Mouse (Mus musculus): ENCODE data around the gene Crabp1. TPM values are rescaled to one million over a fixed set of nuclear protein-coding genes. Genes with fewer than 3 reads are reported as not detected.

Gene Crabp1
- not detected for polyA plus RNA-seq (2021)

- TF ChIP-seq CTCF (IDR thresholded peaks at IDR 0.05) = no peak
- H3K27me3 ChIP-seq = peaks cover 33% of the 10 kb centered on the region
- DNase-seq (ENCODE audit: low read depth, low spot score) (no peak), ATAC-seq (no peak)
- POLR2A ChIA-PET = no interaction called here
- in situ Hi-C loops (cut with MboI; ENCODE audit: low pct_unique_long_range_greater_than_20kb) = no loop called here
- CTCF ChIA-PET = no interaction called here
Observed at GRCm38 (mm10) chr9:54764561-54765217, at the start of gene Crabp1. Gene Crabp1 (plus strand): TSS chr9:54764748.

- ChIA-PET CTCF (interaction anchor here (1.3 kb wide), 1 partner anchor 10 kb away, joined by 3 read pairs; no protein-coding TSS in a partner anchor), POLR2A (no interaction called here)
- DNase-seq (ENCODE audit: low read depth, low spot score) (no peak), ATAC-seq (no peak)
- H3K27me3 ChIP-seq = no peaks in the 10 kb centered on the region
- in situ Hi-C loops (cut with MboI; ENCODE audit: low pct_unique_long_range_greater_than_20kb) = no loop called here
- no peak for TF ChIP-seq CTCF (IDR thresholded peaks at IDR 0.05)
Observed at GRCm38 (mm10) chr9:54715776-54716175, 48.8 kb upstream of the Crabp1 start.

- DNase-seq (ENCODE audit: low read depth, low spot score) = no peak
- ChIA-PET POLR2A (no interaction called here), CTCF (no interaction called here)
- H3K27me3 ChIP-seq = no peaks in the 10 kb centered on the region
- TF ChIP-seq CTCF (IDR thresholded peaks at IDR 0.05) = no peak
- no peak for ATAC-seq
- in situ Hi-C loops (cut with MboI; ENCODE audit: low pct_unique_long_range_greater_than_20kb) = no loop called here
Observed at GRCm38 (mm10) chr9:54717527-54717926, 47.0 kb upstream of the Crabp1 start.

DNA sequence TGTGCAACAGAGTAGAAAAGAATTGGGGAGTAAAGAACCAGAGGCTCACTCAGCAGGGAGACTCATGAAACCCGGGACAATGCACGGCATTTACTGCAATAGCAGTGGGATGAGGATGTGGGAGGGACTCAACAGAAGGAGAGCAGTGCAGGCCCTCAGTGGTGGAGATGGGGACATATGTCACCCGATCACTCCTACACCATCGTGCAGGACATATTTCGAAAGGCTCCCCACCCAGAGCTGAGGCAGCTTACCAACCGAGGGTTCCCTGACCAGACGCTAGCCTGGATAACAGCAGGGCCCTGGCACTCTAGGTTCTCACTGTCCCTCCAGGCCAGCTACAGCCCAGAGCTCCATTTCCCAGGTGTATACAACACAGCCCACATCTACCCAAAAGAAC lies 42.4 kb upstream of the Crabp1 start:
- ChIA-PET POLR2A (no interaction called here), CTCF (interaction anchor here (1.8 to 2.3 kb wide), 2 partner anchors 10 to 12 kb away, joined by 6 to 8 read pairs; partner anchors contain the start of gene Wdr61)
- in situ Hi-C loops (cut with MboI; ENCODE audit: low pct_unique_long_range_greater_than_20kb) = no loop called here
- no peaks in the 10 kb centered on the region for H3K27me3 ChIP-seq
- ATAC-seq (no peak), DNase-seq (ENCODE audit: low read depth, low spot score) (no peak)
- TF ChIP-seq CTCF (IDR thresholded peaks at IDR 0.05) = no peak

GRCm38 (mm10) chr9:54722596-54722995 lies 42.0 kb upstream of the Crabp1 start:
- TF ChIP-seq CTCF (IDR thresholded peaks at IDR 0.05) = no peak
- DNase-seq (ENCODE audit: low read depth, low spot score) = no peak
- ChIA-PET CTCF (interaction anchor here (1.8 to 2.3 kb wide), 2 partner anchors 9 to 11 kb away, joined by 6 to 8 read pairs; partner anchors contain the start of gene Wdr61), POLR2A (no interaction called here)
- no peak for ATAC-seq
- H3K27me3 ChIP-seq = no peaks in the 10 kb centered on the region
- in situ Hi-C loops (cut with MboI; ENCODE audit: low pct_unique_long_range_greater_than_20kb) = no loop called here

- ChIA-PET CTCF (no interaction called here), POLR2A (no interaction called here)
- TF ChIP-seq CTCF (IDR thresholded peaks at IDR 0.05) = no peak
- no peaks in the 10 kb centered on the region for H3K27me3 ChIP-seq
- in situ Hi-C loops (cut with MboI; ENCODE audit: low pct_unique_long_range_greater_than_20kb) = loop anchor here (25.0 kb wide), 1 partner anchor 386 kb away; no protein-coding TSS in a partner anchor
- ATAC-seq (no peak), DNase-seq (ENCODE audit: low read depth, low spot score) (no peak)
Observed at GRCm38 (mm10) chr9:54726315-54726714, 38.2 kb upstream of the Crabp1 start.

GRCm38 (mm10) chr9:54732122-54732521 lies 32.4 kb upstream of the Crabp1 start:
- in situ Hi-C loops (cut with MboI; ENCODE audit: low pct_unique_long_range_greater_than_20kb) = loop anchor here (25.0 kb wide), 1 partner anchor 380 kb away; no protein-coding TSS in a partner anchor
- ChIA-PET CTCF (interaction anchor here (0.9 to 1.6 kb wide), 2 partner anchors 10 to 28 kb away, joined by 3 to 6 read pairs; no protein-coding TSS in a partner anchor), POLR2A (no interaction called here)
- DNase-seq (ENCODE audit: low read depth, low spot score) = no peak
- peak; percentile 70 for TF ChIP-seq CTCF (IDR thresholded peaks at IDR 0.05)
- no peak for ATAC-seq
- H3K27me3 ChIP-seq = no peaks in the 10 kb centered on the region

DNA sequence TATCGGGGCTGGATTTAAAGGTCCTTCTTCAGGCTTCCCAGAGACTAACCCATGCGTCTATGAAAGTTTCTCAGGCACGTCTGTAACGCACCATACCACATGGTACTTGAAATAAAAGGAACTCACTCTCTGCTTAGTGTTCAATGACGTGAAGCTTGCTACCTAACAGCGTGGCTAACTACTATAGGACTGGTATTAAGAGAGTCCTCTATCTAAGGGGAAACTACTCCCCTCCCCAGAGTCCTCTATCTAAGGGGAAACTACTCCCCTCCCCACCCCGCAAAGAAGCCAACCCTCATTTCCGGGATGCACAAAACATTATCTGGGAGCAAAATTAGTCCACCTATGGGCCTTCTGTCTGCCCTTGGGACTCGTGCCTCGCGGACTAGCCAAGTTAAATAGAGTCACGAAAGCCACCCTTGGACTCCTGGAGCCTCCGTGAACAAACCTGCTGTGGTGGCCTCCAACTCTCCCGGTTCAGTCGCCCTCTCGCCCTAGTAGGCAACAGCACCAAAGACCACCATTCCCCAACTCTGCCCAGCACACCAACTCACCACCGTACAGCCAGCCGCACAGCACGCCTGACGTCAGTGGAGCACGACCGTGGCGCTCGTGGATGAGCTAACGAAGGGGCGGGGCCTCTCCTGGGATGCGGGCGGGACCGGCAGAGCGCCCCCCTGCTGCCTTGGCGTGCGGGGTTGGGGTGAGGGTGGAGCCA lies 30.5 kb upstream of the Crabp1 start, which contains the start of gene Wdr61:
Gene Wdr61, minus strand, starts transcription at position 599 of the 718 bp plus-strand sequence.
- TF ChIP-seq CTCF (IDR thresholded peaks at IDR 0.05) = no peak
- DNase-seq (ENCODE audit: low read depth, low spot score) = no peak
- CTCF ChIA-PET = interaction anchor here (0.7 to 2.2 kb wide), 3 partner anchors 11 to 88 kb away, joined by 5 to 11 read pairs (median 8); no protein-coding TSS in a partner anchor
- no peaks in the 10 kb centered on the region for H3K27me3 ChIP-seq
- POLR2A ChIA-PET = interaction anchor here (0.8 kb wide), 1 partner anchor 88 kb away, joined by 5 read pairs; no protein-coding TSS in a partner anchor
- in situ Hi-C loops (cut with MboI; ENCODE audit: low pct_unique_long_range_greater_than_20kb) = loop anchor here (25.0 kb wide), 1 partner anchor 378 kb away; no protein-coding TSS in a partner anchor
- ATAC-seq = peak; percentile 78

DNA sequence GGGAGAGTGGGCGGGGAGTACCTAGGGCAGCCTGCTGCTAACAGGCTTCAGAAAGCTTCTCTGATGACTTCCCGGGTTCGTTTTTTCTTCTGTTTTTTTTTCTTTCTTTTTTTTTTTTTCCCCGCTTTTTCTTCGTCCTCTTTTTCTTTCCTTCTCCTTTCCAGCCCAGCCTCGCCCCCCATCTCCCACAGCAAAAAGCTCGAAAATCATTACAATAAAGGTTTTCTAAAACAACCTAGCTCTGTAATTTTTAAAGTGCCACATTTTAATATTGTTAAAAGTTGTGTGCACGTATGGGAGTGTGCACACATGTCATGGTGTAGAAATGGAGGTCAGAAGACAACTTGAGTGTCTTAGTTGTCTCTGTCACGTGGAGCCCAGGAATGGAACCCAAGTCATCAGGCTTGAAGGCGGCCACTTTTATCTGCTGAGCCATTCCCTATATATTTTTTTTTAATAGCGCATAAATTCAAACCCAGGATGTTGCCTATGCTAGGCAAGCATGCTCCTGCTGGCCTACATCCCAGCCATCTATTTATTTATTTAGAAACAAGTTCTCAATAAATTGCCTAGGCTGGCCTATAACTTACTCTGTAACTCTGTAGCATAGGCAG lies 29.8 kb upstream of the Crabp1 start:
- ATAC-seq (no peak), DNase-seq (ENCODE audit: low read depth, low spot score) (no peak)
- H3K27me3 ChIP-seq = no peaks in the 10 kb centered on the region
- no peak for TF ChIP-seq CTCF (IDR thresholded peaks at IDR 0.05)
- ChIA-PET POLR2A (interaction anchor here (0.8 kb wide), 1 partner anchor 87 kb away, joined by 5 read pairs; no protein-coding TSS in a partner anchor), CTCF (interaction anchor here (0.7 to 2.2 kb wide), 3 partner anchors 11 to 87 kb away, joined by 5 to 11 read pairs (median 8); no protein-coding TSS in a partner anchor)
- in situ Hi-C loops (cut with MboI; ENCODE audit: low pct_unique_long_range_greater_than_20kb) = loop anchor here (5.0 to 25.0 kb wide), 2 partner anchors 88 to 378 kb away; no protein-coding TSS in a partner anchor

DNA sequence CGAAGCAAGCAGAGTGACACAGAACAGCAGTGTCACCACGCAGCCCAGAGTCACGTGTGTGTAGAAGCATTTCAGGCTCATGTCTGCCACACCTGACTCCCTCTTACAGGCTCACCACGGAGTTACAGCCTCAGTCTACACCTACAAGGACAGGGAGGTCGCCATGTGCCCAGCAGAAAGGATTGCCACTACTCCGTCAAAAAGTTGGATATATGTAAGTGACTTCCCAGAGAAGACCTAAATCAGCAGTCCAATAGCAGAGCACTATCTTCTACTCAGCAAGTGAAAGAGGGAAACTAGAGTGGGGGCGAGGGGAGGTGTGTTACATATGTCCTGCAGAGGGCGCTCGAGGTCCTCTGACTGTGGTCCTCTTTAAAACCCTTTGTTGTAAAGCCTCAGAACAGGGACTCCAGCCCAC lies 28.3 kb upstream of the Crabp1 start:
- ATAC-seq = no peak
- DNase-seq (ENCODE audit: low read depth, low spot score) = no peak
- peak; percentile 79 for TF ChIP-seq CTCF (IDR thresholded peaks at IDR 0.05)
- in situ Hi-C loops (cut with MboI; ENCODE audit: low pct_unique_long_range_greater_than_20kb) = loop anchor here (5.0 to 25.0 kb wide), 2 partner anchors 86 to 376 kb away; no protein-coding TSS in a partner anchor
- ChIA-PET POLR2A (no interaction called here), CTCF (interaction anchor here (1.3 to 5.8 kb wide), 2 partner anchors 84 to 89 kb away, joined by 3 to 64 read pairs; no protein-coding TSS in a partner anchor)
- no peaks in the 10 kb centered on the region for H3K27me3 ChIP-seq
